In the genomic region with DNA sequence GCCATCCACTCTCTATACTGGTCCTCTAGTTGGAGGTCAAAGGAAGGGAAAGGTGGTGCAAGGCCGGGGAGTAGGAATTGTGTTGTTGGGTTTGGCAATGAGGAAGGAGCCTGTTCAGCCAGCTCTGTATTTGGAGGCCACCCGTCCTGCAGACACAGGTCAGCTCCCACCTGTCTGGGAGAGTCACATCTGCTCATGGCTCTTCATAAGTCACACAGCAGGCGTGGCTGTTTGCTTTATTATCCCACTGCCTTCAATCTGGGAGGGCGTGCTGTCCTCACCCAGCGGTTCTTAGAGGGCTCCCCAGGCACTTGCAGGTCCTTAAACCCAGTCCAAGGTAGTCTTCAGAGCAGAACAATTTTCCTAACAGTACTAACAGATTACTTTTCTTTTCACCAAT, we compare ENCODE assay signal across 13 mouse cellular contexts. TPM values are rescaled to one million over a fixed set of nuclear protein-coding genes. Genes with fewer than 3 reads are reported as not detected.
A peak's percentile ranks its signal among the peaks of the same experiment; 100 is the strongest.
DNase-seq lines count a peak whose midpoint lies in the region; ATAC-seq lines count a peak whose summit lies in the region.
"Had no signal": no experiment of that assay in that cellular context is flagged by ENCODE, and none has a peak within 500 bp of the region (broad histone marks: within the 10 kb centered on the region; RNA-seq: fewer than 3 reads in every experiment).

No protein-coding gene starts in this region.

- intact Hi-C loops in left cerebral cortex, postnatal 25 days (cut with DNase I) = no loop called here

- H3K36me3 ChIP-seq in hindbrain, embryonic 10.5 days = no peaks in the 10 kb centered on the region
- no peaks in the 10 kb centered on the region for H3K36me3 ChIP-seq in hindbrain, embryonic 11.5 days (ENCODE audit: control insufficient read depth, insufficient read depth, low read length)
- H3K36me3 ChIP-seq in hindbrain, embryonic 16.5 days (ENCODE audit: control insufficient read depth, insufficient read depth, low read length) = no peaks in the 10 kb centered on the region
- no peaks in the 10 kb centered on the region for H3K36me3 ChIP-seq in liver, embryonic 16.5 days (ENCODE audit: control insufficient read depth, insufficient read depth)
- H3K36me3 ChIP-seq in intestine, embryonic 16.5 days (ENCODE audit: control insufficient read depth, insufficient read depth, low read length) = no peaks in the 10 kb centered on the region
- H3K36me3 ChIP-seq: neural tube, embryonic 12.5 days had no signal

- no peak for ATAC-seq in hindbrain, embryonic 11.5 days (ENCODE audit: low FRiP score)
- no peak for ATAC-seq in hindbrain, embryonic 16.5 days
- ATAC-seq in liver, embryonic 16.5 days (ENCODE audit: low read depth) = no peak
- no peak for ATAC-seq in intestine, embryonic 16.5 days
- ATAC-seq: forebrain, embryonic 13.5 days; intestine, postnatal 0 days had no signal

- no peak for DNase-seq in hindbrain, embryonic 10.5 days (ENCODE audit: low spot score)
- no peak for DNase-seq in hindbrain, embryonic 11.5 days (ENCODE audit: low spot score)
- DNase-seq in kidney, adult 18-20 months = no peak
- DNase-seq in left cerebral cortex, postnatal 25 days (ENCODE audit: low spot score in 2 of 2) = no peak
- DNase-seq: gastrocnemius, postnatal 14 days; kidney, postnatal 36 days had no signal

- H3K4me1 ChIP-seq in hindbrain, embryonic 10.5 days (replicated peaks) = peaks cover 24% of the 10 kb centered on the region
- H3K4me1 ChIP-seq in hindbrain, embryonic 11.5 days (replicated peaks; ENCODE audit: control insufficient read depth, insufficient read depth, low read length) = peaks cover 2% of the 10 kb centered on the region; the same call in 1 of the 2 replicates
- H3K4me1 ChIP-seq in brown adipose tissue, adult 24 weeks (ENCODE audit: control insufficient read depth, insufficient read depth, insufficient read length, low read length) = peaks cover 23% of the 10 kb centered on the region
- peaks cover 6% of the 10 kb centered on the region; the same call in 1 of the 2 replicates for H3K4me1 ChIP-seq in hindbrain, embryonic 16.5 days (ENCODE audit: control insufficient read depth, insufficient read depth, low read depth, low read length)
- peaks cover 68% of the 10 kb centered on the region for H3K4me1 ChIP-seq in liver, embryonic 16.5 days (ENCODE audit: control insufficient read depth, low read depth, low read length)
- H3K4me1 ChIP-seq in intestine, embryonic 16.5 days (ENCODE audit: control insufficient read depth, insufficient read depth, low read length) = no peaks in the 10 kb centered on the region

- no peak overlapping the region for H3K9ac ChIP-seq in hindbrain, embryonic 11.5 days (ENCODE audit: low read depth, low read length)
- H3K9ac ChIP-seq in hindbrain, embryonic 16.5 days (ENCODE audit: low read depth, low read length) = no peak overlapping the region
- peak overlapping the region; percentile 67 for H3K9ac ChIP-seq in liver, embryonic 16.5 days (ENCODE audit: low read depth, low read length)
- no peak overlapping the region for H3K9ac ChIP-seq in intestine, embryonic 16.5 days (ENCODE audit: low read depth, low read length)
- H3K9ac ChIP-seq: forebrain, embryonic 13.5 days; neural tube, embryonic 12.5 days had no signal

- no peaks in the 10 kb centered on the region for H3K27me3 ChIP-seq in hindbrain, embryonic 10.5 days (ENCODE audit: insufficient read depth, poor library complexity, severe bottlenecking)
- no peaks in the 10 kb centered on the region for H3K27me3 ChIP-seq in hindbrain, embryonic 11.5 days (ENCODE audit: control insufficient read depth, insufficient read depth, low read length)
- H3K27me3 ChIP-seq in hindbrain, embryonic 16.5 days (replicated peaks; ENCODE audit: control insufficient read depth, insufficient read depth, low read length) = no peaks in the 10 kb centered on the region
- no peaks in the 10 kb centered on the region for H3K27me3 ChIP-seq in liver, embryonic 16.5 days (ENCODE audit: control insufficient read depth, insufficient read depth, low read depth, low read length)
- H3K27me3 ChIP-seq in intestine, embryonic 16.5 days (replicated peaks; ENCODE audit: control insufficient read depth, insufficient read depth, low read length) = no peaks in the 10 kb centered on the region
- H3K27me3 ChIP-seq: forebrain, embryonic 13.5 days; neural tube, embryonic 12.5 days had no signal

- peak overlapping the region; percentile 78 for H3K27ac ChIP-seq in hindbrain, embryonic 10.5 days
- H3K27ac ChIP-seq in hindbrain, embryonic 11.5 days (ENCODE audit: low read depth, low read length) = no peak overlapping the region
- peak overlapping the region; percentile 65 for H3K27ac ChIP-seq in brown adipose tissue, adult 24 weeks (replicated peaks; ENCODE audit: low read depth, low read length)
- H3K27ac ChIP-seq in hindbrain, embryonic 16.5 days (ENCODE audit: low read depth, low read length) = peak overlapping the region; percentile 53
- H3K27ac ChIP-seq in liver, embryonic 16.5 days (ENCODE audit: low read length) = peak overlapping the region; percentile 99
- H3K27ac ChIP-seq in intestine, embryonic 16.5 days (ENCODE audit: low read length) = no peak overlapping the region
- H3K27ac ChIP-seq: forebrain, embryonic 13.5 days; neural tube, embryonic 12.5 days had no signal

- H3K9me3 ChIP-seq in hindbrain, embryonic 10.5 days = no peaks in the 10 kb centered on the region
- no peaks in the 10 kb centered on the region for H3K9me3 ChIP-seq in hindbrain, embryonic 11.5 days (ENCODE audit: control insufficient read depth, low read length)
- H3K9me3 ChIP-seq in hindbrain, embryonic 16.5 days (ENCODE audit: control insufficient read depth, low read length) = no peaks in the 10 kb centered on the region
- H3K9me3 ChIP-seq in liver, embryonic 16.5 days (replicated peaks; ENCODE audit: control insufficient read depth, low read length) = no peaks in the 10 kb centered on the region
- H3K9me3 ChIP-seq in intestine, embryonic 16.5 days (ENCODE audit: control insufficient read depth, low read length) = no peaks in the 10 kb centered on the region
- H3K9me3 ChIP-seq: forebrain, embryonic 13.5 days; neural tube, embryonic 12.5 days had no signal

- WGBS in hindbrain, embryonic 10.5 days = 81% methylated on average over 5 of the region's 5 CpGs
- 79% methylated on average over 5 of the region's 5 CpGs for WGBS in hindbrain, embryonic 11.5 days
- 82% methylated on average over 5 of the region's 5 CpGs for WGBS in hindbrain, embryonic 16.5 days
- 55% methylated on average over 5 of the region's 5 CpGs for WGBS in liver, embryonic 16.5 days (ENCODE audit: insufficient replicate concordance)
- WGBS in intestine, embryonic 16.5 days = 66% methylated on average over 5 of the region's 5 CpGs

- H3K4me3 ChIP-seq in hindbrain, embryonic 10.5 days = no peak overlapping the region
- no peak overlapping the region for H3K4me3 ChIP-seq in hindbrain, embryonic 11.5 days (ENCODE audit: low read depth, low read length)
- no peak overlapping the region for H3K4me3 ChIP-seq in brown adipose tissue, adult 24 weeks (ENCODE audit: insufficient read depth, low read depth, low read length)
- no peak overlapping the region for H3K4me3 ChIP-seq in hindbrain, embryonic 16.5 days (ENCODE audit: low read length)
- peak overlapping the region; percentile 40 for H3K4me3 ChIP-seq in liver, embryonic 16.5 days (ENCODE audit: low read depth, low read length)
- no peak overlapping the region for H3K4me3 ChIP-seq in intestine, embryonic 16.5 days (ENCODE audit: low read length)
- H3K4me3 ChIP-seq: forebrain, embryonic 13.5 days; neural tube, embryonic 12.5 days had no signal

- no peak overlapping the region for H3K4me2 ChIP-seq in hindbrain, embryonic 11.5 days (replicated peaks; ENCODE audit: low read depth, low read length)
- H3K4me2 ChIP-seq in hindbrain, embryonic 16.5 days (ENCODE audit: low read length) = no peak overlapping the region
- peak overlapping the region; percentile 56 for H3K4me2 ChIP-seq in liver, embryonic 16.5 days (ENCODE audit: low read depth, low read length)
- H3K4me2 ChIP-seq in intestine, embryonic 16.5 days (ENCODE audit: low read depth, low read length) = no peak overlapping the region
- H3K4me2 ChIP-seq: forebrain, embryonic 13.5 days; neural tube, embryonic 12.5 days had no signal

RNA-seq across cellular contexts. Expression of gene Pcx, which starts 49.9 kb away (rescaled TPM):
- polyA plus RNA-seq in hindbrain, embryonic 10.5 days (2016; fragmentation: Nextera tagmentation; extraction: Ambion mirVana) = 23.1 and 25.5 TPM in 2 replicates
- 11.8 and 13.4 TPM in 2 replicates for polyA plus RNA-seq in hindbrain, embryonic 11.5 days (2014; fragmentation: Nextera tagmentation; extraction: Ambion mirVana)
- 328 and 343 TPM in 2 replicates for polyA plus RNA-seq in brown adipose tissue, adult 24 weeks (2012; ENCODE audit: insufficient read depth, insufficient read length, missing spikeins)
- polyA plus RNA-seq in hindbrain, embryonic 16.5 days (2015; fragmentation: Nextera tagmentation; extraction: Ambion mirVana) = 52.5 and 53.2 TPM in 2 replicates
- 88.7 and 118 TPM in 2 replicates for polyA plus RNA-seq in liver, embryonic 16.5 days (2015; fragmentation: Nextera tagmentation; extraction: Ambion mirVana)
- total RNA-seq in left cerebral cortex, postnatal 25 days (2021) = 10 to 100 TPM; 56.9 to 66.3 TPM
- polyA plus RNA-seq in intestine, embryonic 16.5 days (2015; fragmentation: Nextera tagmentation; extraction: Ambion mirVana) = 16.6 and 17.7 TPM in 2 replicates

RNA-seq across cellular contexts. Expression of gene Lrfn4, which starts 55.3 kb away (rescaled TPM):
- polyA plus RNA-seq in hindbrain, embryonic 10.5 days (2016; fragmentation: Nextera tagmentation; extraction: Ambion mirVana) = 5.9 and 8.2 TPM in 2 replicates
- 7.7 and 9.0 TPM in 2 replicates for polyA plus RNA-seq in hindbrain, embryonic 11.5 days (2014; fragmentation: Nextera tagmentation; extraction: Ambion mirVana)
- polyA plus RNA-seq in brown adipose tissue, adult 24 weeks (2012; ENCODE audit: insufficient read depth, insufficient read length, missing spikeins) = 0.36 TPM in 1 of 2 replicates, not detected in the other
- 8.0 and 10.5 TPM in 2 replicates for polyA plus RNA-seq in hindbrain, embryonic 16.5 days (2015; fragmentation: Nextera tagmentation; extraction: Ambion mirVana)
- 0.23 and 0.28 TPM in 2 replicates for polyA plus RNA-seq in liver, embryonic 16.5 days (2015; fragmentation: Nextera tagmentation; extraction: Ambion mirVana)
- total RNA-seq in left cerebral cortex, postnatal 25 days (2021) = 10 to 100 TPM; 47.2 to 47.3 TPM
- polyA plus RNA-seq in intestine, embryonic 16.5 days (2015; fragmentation: Nextera tagmentation; extraction: Ambion mirVana) = 2.7 and 4.0 TPM in 2 replicates

Comparison
In these comparisons a context has a peak if more than half of its experiments do, and no peak if none do; other contexts are left out.
1. H3K27ac ChIP-seq: peak in hindbrain, embryonic 10.5 days (single experiment), brown adipose tissue, adult 24 weeks (single experiment), hindbrain, embryonic 16.5 days (single experiment) and liver, embryonic 16.5 days (single experiment); none in hindbrain, embryonic 11.5 days (single experiment) and intestine, embryonic 16.5 days (single experiment).